Mouse (Mus musculus): Measurements from ENCODE around the gene Ing3.

Ing3 gene

GRCm38 (mm10) chr6:21949226-21949731 is at the start of gene Ing3:
Gene Ing3, plus strand, starts transcription at chr6:21949571.
- peak; percentile 97 for DNase-seq

- no peak for DNase-seq
Measured at GRCm38 (mm10) chr6:21909720-21910119, 39.7 kb upstream of the Ing3 start.

- DNase-seq = no peak
Measured at GRCm38 (mm10) chr6:21910804-21911203, 38.6 kb upstream of the Ing3 start.

GRCm38 (mm10) chr6:21916591-21916990 is 32.8 kb upstream of the Ing3 start:
- DNase-seq = no peak

- no peak for DNase-seq
Measured at GRCm38 (mm10) chr6:21924150-21924549, 25.2 kb upstream of the Ing3 start.

- DNase-seq = no peak
Measured at GRCm38 (mm10) chr6:21937981-21938635, 11.3 kb upstream of the Ing3 start.

GRCm38 (mm10) chr6:21949771-21950448 is 539 bp downstream of the Ing3 start:
- DNase-seq = peak; percentile 97

- DNase-seq = no peak
Measured at GRCm38 (mm10) chr6:21950676-21951075, 1.3 kb downstream of the Ing3 start.

- DNase-seq = no peak
Measured at GRCm38 (mm10) chr6:21955468-21955867, 6.1 kb downstream of the Ing3 start.

GRCm38 (mm10) chr6:21958922-21959321 is 9.6 kb downstream of the Ing3 start:
- no peak for DNase-seq

- DNase-seq = no peak
Measured at GRCm38 (mm10) chr6:21959909-21960308, 10.5 kb downstream of the Ing3 start.

- no peak for DNase-seq
Measured at GRCm38 (mm10) chr6:21977532-21977931, 28.2 kb downstream of the Ing3 start.

- no peak for DNase-seq
Measured at GRCm38 (mm10) chr6:21981114-21981513, 31.7 kb downstream of the Ing3 start.

GRCm38 (mm10) chr6:21984990-21985731 is 35.8 kb downstream of the Ing3 start:
- DNase-seq = peak; percentile 81

GRCm38 (mm10) chr6:21985732-21986540 is 36.6 kb downstream of the Ing3 start, which contains the start of gene Cped1:
Gene Cped1, plus strand, starts transcription at chr6:21985916.
- DNase-seq = peak; percentile 70

GRCm38 (mm10) chr6:21986660-21987331 is 37.4 kb downstream of the Ing3 start:
- peak; percentile 30 for DNase-seq

- no peak for DNase-seq
Measured at GRCm38 (mm10) chr6:21987554-21987953, 38.2 kb downstream of the Ing3 start.

- DNase-seq = no peak
Measured at GRCm38 (mm10) chr6:21988296-21988695, 38.9 kb downstream of the Ing3 start.

GRCm38 (mm10) chr6:21989081-21989480 is 39.7 kb downstream of the Ing3 start:
- no peak for DNase-seq

- DNase-seq = no peak
Measured at GRCm38 (mm10) chr6:21990181-21991135, 41.1 kb downstream of the Ing3 start.

- no peak for DNase-seq
Measured at GRCm38 (mm10) chr6:21991151-21991550, 41.8 kb downstream of the Ing3 start.
